Mouse (Mus musculus) ovary, postnatal 14 days (tissue): ENCODE measurements around the gene Slc29a1.
"Not testable (repeated sequence)": the region's sequence is repeated elsewhere in the genome, so short reads cannot be mapped to it uniquely, and the experiment has no call there.

Experiments used
- DNase-seq: peaks from one replicate; pipeline ENCODE4 v3.0.0; 2022; ENCODE audit warnings: low spot score

Slc29a1 gene

DNA sequence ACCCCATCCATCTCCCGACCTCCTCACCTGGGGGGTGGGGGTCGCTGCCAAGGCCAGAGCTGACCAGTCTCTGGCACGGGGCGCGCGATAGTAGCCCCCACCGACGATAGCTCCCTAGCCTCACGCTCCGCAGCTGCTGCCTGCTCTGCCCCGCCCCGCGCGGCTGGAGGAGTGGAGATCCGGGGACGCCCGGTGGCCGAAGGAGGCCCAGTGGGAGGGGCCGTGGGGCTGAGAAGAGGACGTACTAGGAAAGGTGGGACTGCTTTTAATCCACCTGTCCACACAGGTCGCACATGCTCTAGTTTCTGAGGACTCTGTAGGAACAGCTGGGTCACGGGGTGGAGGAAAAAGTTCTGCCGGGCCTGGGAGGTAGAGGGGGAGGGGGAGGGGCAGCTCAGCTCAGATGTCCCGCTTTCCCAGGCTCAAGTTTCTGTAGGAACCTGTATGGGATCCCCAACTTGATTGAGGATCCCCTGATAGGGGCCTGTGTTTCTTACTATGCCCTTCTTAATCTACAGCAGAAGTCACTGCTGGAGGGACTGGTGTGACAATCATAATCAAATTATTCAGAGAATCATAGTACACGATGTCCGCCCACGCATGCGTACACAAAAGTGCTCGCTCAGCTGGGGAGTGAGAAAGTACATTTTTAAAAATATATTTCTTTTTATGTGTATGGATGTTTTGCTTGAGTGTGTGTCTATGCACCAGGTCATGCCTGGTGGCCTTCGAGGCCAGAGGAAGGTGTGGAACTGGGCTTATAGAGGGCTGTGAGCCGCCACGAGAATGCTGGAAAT, at the start of gene Slc29a1:
Gene Slc29a1, minus strand, starts transcription at position 161 of the 797 bp plus-strand sequence.
- DNase-seq, result no peak

DNA sequence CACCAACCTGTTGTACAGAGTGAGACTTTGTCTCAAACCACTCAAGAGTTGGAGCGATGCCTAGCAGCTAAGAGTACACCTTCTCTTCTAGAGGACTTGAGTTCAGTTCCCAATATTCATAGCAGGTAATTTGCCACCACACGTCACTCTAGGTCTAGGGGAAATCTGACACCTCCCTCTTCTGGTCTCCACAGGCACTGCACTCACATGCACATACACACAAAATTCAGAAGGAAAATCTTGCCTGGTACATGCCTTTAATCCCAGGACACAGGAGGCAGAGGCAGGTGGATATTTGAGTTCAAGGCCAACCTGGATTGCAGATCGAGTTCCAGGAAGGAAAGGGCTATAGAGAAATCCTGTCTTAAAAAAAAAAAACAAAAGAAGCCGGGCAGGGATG, 44.8 kb upstream of the Slc29a1 start:
- no peak for DNase-seq

DNA sequence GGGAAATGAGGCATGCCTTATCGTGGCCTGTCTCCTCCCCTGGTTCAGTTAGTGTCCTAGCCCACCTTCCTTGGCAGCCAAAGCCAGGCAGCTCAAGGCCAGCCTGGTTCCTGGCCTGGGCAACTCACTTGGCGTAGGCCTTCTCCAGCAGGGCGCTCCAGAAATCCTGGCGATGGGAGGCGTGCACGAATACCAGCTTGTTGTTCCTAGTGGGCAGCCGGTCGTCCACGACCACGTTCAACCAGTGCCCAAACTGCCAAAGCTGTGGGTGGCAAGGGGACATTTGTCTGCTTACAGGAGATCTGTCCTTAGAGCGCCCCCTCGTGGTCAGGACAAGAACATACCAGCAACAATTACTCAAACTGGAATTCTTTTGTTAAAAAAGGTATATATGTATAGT, 43.3 kb upstream of the Slc29a1 start:
- peak; percentile 61 for DNase-seq

DNA sequence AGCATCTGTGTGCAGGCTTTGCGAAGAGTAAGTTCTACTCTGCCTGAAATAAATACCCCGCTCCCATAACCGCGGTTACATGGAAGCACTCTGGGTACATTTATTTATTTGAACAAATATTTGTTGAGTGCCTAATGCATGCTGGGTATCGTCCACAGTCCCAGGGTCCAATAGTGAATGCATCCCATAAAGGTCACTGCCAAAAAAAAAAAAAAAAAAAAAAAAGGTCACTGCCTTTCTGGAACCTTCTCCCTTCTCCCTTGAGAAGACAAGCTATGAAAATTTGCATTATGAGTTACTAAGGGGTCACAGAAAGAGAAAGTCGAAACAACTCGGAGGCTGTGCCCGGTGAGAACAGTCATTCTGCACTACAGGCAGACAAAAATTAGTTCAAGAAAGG, 42.6 kb upstream of the Slc29a1 start:
- DNase-seq, result no peak

DNA sequence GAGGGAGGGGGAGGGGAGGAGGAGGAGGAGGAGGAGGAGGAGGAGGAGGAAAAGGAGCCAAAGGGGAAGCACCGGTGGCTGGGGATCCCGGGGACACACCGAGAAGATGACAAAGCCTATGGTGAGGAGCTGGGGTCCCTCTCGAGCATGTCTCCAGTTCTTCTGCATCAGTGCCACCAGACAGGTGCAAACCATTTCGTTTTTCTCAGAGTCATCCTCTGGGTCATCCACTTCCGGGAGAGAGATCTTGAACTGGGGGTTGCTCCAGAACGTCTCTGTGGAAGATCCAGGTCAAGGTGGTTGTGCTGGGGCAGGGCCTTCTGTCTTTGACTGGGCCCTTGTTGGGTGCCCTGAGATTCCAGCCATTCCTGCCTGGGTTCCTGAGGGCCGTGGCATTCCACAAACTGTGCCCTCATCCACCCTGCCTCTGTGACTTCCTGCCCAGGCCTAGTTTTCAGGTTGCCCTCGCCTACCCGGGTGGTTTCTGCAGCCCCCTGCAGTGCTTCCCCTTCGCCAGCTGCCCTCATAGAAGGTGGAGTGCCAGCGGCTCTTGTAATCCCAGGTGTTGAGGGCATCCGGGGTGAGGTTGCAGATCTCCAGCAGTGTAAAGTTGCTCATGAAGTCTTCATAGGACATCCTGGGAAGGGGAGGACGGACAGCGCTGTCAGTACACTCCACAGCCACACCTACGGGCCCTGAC, 39.3 kb upstream of the Slc29a1 start:
- no peak for DNase-seq

DNA sequence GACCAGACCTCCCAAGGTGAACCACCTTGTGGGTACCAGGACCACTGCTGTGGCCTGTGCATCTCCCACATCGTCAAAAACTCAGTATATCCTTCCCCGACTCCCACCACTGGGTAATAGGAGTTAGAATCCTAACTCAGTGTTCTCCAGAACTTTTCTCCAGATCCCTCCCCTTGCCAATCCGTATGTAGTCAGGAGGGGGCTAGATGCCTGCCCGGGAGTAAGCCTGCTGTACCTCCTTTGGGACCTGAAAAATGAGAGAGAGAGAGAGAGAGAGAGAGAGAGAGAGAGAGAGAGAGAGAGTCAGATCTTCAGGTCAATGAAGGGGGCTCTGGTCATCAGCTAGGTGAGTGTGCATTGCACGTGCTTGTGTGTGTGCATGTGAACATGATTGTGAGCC, 34.6 kb upstream of the Slc29a1 start:
- no peak for DNase-seq

DNA sequence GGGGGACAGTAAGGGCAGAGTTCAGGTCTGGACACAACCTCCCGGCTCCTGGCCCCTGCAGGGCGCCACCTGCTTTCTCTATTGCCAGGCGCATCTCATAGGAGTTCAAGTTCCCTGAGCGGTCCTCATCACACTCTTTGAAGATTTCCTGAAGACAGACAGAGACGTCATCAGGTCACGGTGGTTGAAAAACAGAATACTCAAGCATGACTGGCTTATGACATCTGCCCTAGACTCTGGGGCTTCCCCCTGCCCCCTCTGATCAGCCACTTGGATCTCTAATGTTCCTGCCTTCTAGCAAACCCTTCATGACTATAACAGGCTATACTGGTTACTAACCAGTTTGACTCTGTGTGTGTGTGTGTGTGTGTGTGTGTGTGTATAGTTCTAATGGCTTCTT, 32.5 kb upstream of the Slc29a1 start:
- no peak for DNase-seq

DNA sequence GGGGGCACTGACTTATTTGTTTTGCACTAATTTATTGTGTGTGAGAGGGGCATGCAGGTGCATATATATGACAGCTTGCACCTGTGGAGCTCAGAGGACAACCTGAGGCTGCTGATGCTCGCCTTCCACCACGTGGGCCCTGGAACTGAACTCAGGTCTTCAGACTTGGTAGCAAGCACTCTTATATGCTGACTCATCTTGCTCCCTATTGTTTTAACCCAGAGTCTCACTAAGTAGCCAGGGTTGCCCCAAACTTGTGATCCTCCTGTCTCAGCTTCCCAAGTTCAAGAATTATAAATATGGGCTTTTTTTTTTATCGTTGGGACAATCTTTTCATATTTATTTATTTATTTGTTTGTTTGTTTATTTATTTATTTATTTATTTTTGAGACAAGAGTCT, 31.6 kb upstream of the Slc29a1 start:
- DNase-seq, result no peak

DNA sequence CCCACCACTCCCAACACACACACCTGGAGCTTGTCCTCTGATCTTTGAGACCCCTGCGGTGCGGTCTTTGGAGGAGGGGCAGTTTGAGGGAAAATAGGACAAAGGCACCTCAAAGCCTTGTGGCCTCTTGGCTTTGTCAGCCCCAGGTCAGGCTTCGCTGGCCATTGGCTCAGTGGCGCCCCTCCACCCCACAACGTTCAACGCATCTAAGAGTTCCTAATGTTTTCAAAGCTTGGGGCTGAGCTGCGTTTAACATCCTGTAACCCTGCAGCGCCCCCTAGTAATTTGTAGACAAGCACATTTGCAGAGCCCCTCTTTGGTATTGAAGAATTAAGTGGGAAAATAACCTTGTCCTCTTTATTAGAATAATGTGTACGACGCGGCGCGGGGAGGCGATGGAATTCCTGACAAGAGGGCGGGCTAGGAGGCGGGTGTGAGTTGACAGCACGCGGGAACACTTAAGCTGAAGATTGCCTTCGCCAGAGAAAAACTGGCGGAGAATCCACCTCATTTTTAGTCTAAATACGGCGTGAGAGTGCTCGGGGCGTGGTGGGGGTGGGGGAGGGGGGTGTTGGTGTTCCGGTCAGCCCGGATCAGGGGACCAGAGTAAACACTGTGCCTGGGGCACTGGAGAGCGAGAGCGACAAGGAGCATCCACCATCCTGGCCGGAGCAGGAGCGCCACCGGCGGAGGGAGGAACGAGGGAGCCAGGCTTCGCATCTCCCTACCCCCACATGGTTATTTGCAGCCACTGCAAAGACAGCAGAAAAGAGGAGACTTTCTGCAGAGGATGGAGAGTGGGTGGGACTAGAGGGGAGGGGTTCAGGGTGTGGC, 30.7 kb upstream of the Slc29a1 start:
- peak; percentile 53 for DNase-seq

DNA sequence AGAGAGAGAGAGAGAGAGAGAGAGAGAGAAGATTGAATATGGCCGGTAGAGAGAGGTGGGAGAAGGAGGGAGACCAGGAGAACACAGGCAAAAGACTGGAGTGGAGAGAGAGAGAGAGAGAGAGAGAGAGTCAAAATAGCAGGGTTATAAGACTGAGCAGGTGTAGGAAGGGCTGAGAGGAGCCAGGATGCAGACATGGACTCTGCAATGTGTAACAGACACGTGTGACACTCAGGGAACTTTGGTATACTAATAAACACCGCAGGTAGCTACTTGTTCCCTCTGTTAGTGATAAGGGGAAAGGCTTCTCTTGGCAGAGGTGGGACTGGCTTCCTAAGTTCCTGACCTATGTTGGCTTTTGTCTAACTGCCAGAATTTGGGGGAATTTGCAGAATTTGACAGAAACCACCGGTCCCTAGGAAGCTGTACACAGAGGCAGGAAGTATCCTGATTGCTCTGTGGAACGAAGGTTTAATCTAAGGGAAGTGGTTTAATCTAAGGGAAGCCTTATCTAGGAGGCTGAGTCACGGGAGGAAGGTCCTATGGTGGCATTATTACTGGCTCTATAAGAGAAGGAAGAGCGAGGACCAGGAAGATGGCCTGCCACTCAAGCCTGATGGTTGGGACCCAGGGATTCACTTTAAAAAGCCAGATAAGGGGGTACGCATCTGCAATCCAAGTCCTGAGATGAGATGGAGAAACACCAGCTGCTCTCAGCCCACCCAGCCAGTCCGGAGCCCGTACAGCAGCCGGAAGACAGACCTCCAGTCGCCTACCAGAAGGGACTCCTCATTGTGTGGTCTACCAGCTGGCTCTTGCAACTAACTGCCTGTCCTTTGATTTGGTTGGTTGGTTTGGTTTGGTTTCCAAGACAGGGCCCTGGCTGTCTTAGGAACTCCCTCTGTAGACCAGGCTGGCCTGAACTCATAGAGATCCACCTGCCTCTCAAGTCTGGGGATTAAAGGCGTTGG, 29.8 kb upstream of the Slc29a1 start:
- no peak for DNase-seq

DNA sequence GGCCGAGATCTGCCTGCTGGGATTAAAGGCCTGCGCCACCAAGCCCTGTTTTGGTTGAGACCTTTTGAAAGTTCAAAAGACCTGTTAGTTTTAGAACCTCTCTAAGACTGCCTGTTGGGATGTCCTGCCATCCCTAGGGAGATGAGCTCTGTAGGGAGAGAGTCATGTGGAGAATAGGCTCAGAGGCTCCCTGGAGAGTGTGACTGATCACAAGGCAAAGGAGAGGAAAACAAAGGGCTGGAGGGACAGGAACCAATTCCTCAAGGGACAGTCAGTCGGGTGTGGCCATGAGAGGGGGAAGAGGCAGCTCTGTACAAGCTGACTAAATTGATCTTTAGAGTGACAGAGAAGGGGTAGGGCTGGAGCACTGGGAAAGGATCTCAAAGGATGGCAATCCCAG, 28.8 kb upstream of the Slc29a1 start:
- DNase-seq, result no peak

DNA sequence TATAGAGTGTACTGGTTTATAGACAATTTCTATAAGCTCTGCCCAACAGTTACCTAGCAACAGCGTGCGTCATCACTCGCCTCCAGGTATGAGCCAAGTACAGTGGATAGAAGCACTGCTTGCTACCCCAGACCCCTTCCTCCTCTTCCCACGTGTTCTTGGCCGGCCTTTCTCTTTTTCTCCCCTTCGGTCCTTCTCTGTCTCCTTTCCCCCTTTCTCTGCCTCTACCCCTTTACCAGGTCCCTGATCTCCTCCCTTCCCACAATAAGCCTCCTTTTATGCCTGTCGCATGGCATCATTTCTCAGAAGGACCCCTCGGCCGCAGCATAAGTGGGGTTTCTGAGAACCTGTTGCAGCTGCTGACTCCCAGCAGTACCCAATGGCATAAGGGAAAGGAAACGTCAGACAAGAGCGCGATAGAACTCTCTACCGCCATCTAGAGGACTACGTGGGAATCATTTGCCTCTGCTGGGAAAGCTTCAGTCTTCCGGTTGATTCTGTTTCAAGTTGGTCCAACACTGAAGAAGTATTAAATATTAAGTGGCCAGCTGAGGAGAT, 27.2 kb upstream of the Slc29a1 start:
- peak; percentile 64 for DNase-seq

DNA sequence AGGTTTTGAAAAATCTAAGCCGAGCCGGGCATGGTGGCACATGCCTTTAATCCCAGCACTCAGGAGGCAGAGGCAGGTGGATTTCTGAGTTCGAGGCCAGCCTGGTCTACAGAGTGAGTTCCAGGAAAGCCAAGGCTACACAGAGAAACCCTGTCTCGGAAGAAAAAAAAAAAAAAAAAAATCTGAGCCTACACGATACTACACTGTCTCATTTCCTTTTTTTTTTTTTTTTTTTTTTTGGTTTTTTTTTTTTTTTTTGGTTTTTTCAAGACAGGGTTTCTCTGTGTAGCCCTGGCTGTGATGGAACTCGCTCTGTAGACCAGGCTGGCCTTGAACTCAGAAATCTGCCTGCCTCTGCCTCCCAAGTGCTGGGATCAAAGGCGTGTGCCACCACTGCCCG, 24.0 kb upstream of the Slc29a1 start:
- not testable (repeated sequence) for DNase-seq

DNA sequence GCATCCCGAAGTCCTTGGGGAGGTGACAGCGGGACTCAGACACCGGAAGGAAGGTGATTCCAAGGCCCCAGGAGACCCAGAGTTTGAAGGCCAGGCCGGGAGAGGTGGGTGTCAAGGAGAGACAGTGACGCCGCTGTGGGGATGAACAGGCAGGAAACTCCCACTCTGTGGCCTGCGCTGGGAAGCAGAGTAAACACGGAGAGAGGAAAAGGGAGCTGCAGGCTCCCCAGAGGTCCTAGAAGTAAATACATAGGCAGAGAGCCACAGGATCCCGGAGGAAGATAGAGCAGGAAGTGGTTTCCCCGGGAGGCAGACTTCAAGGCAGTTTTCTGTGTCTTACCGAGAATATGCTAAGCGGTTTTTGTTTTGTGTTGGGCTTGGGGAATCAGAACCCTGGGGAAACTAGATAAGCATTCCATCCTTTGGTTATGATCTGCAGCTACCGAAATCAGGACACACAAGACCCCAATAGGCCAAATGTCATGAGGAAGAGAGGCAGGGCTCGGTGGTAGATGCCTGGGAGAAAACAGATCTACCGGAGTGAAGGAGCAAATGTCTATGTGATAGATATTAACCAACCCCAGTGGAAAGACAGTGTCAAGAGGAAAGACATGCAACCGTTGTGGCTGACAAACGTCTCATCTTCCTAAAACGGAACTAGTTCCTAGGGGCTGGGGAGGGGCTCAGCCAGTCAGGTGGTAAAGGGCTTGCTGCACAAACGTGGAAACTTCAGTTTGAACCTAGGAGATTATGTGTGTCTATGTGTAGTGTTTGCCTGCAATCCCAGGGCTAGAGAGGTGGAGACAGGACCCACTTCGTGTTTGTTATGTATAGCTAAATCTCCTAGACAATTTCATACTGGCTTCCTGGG, 20.2 kb upstream of the Slc29a1 start:
- no peak for DNase-seq

DNA sequence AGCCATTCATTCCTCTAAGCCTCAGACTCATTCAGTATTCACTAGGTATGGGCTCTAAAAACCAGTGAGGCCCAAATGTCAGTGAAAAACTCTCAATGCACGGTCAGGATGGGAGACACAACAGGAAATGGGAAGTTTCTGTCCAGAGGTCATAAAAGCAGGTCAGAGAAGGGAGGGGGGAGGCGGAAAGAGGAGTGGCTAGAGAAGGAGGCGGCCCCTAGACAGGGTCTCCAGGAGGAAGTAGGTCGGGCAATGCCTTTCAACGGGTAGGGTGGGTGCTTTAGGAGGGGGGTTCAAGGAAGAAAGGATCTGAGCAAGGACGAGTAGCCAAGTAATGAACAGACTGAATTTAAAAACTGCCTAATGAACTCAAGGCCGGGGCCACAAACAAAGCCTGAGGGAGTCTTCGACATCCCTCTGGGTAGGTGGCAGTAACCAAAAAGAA, 19.6 kb upstream of the Slc29a1 start:
- DNase-seq, result no peak

DNA sequence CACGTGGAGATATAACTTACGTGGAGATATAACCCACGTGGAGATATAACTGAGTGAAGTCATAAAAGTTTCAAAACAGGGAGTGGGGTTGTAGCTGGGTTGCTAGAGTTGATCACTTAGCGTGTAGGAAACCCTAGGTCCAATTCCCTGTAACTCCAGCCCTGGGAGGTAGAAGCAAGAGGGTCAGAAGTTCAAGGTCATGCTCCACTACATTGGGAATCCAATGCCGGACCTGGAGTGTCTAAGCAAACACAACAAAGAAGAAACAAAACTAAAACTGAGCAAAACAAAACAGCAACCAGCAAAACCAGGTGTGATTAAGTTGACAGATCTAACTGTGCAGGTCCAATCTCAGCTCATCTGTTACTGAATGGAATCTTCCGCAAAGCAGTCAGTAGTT, 18.2 kb upstream of the Slc29a1 start:
- DNase-seq, result no peak

DNA sequence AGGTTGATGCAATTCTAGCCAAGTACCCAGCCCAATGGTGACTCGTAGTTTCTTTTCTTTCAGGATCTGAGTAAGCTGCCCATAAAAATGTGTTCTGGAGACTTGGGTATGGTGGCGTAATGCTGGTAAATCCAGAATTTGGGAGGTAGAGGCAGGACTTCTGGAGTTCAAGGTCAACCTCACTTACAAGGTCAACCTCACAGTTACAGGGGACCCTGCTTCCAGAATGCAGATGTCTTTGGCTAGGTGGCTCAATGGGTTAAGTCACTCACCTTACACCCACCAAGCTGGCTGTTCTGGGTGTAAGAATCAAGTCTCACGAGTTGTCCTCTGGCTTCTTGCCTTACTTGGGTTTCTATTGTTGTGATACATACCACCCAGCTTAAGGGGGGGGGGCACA, 17.3 kb upstream of the Slc29a1 start:
- DNase-seq, result no peak

DNA sequence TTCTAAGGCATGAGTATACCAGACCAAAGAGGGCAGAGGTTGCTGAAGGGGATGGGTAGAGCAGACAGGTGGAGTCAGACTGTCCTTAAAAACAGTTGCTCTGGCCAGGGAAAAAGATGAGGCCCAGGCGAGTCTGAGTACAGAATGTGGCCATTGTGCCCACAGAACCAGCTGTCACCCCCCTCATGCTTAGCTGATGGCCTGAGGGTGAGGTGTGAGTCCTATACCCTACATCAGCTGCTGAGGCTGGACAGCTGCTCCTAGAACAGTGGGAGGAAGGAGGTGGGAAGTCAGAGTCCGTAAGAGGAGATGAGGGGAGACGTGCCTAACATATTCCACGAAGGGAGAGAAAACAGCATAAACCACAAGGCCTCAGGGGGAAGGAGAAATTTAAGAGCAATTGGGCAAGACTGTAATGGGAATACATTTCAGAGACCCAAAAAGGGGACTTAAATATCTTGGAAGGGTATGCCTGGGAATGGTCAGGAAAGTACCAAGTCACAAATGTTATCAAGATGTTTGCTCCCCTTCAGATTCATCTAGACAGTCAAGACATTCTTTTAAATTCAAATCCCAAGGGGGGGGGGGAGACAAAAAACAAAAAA, 16.7 kb upstream of the Slc29a1 start:
- DNase-seq, result no peak

DNA sequence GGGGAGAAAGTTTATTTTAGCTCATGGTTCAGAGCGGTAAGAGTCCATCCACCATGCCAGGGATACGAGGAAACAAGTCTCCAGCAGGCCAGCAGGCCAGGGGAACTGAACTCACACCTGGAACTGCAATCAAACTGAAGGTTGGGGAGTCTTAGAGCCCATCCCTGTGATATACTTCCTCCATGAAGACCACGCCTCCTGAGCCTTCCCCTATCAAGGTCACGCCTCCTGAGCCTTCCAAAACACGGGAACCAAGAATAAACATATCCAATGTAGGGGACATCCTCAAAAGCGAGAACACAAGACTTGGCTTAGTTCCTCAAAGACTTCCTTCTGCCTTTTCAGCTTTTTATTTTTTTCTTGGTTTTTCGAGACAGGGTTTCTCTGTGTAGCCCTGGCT, 13.5 kb upstream of the Slc29a1 start:
- no peak for DNase-seq

DNA sequence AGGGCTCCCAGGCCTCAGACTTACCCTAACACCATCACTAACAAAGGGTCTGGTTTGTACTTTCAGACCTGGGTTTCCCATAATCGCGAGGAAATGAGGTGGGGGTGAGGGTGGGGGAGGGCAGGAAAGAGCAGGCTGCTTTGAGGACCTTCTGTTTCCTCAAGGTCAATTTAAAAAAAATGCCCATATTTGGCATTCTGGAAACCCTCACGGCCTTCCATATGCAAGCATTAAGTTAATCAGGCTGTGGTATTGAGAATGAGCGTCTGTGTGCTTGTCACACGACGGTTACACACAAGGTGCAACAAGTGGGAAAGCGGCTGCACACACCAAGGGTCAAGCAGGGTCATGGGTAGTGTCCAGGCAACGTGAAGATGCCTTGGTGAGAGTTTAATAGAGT, 12.6 kb upstream of the Slc29a1 start:
- DNase-seq, result no peak
